Mouse (Mus musculus) C2C12 (cell line): ENCODE data around the gene Efna5. TPM values are rescaled to one million over a fixed set of nuclear protein-coding genes. Genes with fewer than 3 reads are reported as not detected.
A peak's percentile ranks its signal among the peaks of the same experiment; 100 is the strongest.

ENCODE experiments used
- H3K27me3 ChIP-seq: one replicate; pipeline ENCODE4 v1.6.1; 2011; ENCODE audit not compliant: control insufficient read depth, insufficient read depth, insufficient read length
- H3K36me3 ChIP-seq: one replicate; pipeline ENCODE4 v1.6.1; 2011; ENCODE audit not compliant: control insufficient read depth, insufficient read depth
- H3K4me3 ChIP-seq: one replicate; pipeline ENCODE4 v1.5.1; 2011; ENCODE audit warnings: mild to moderate bottlenecking, control low read depth; ENCODE audit not compliant: poor library complexity, insufficient read depth, severe bottlenecking
- H3K79me2 ChIP-seq: one replicate; pipeline ENCODE4 v1.6.1; 2011; ENCODE audit not compliant: control insufficient read depth, insufficient read depth
- H3K79me3 ChIP-seq: one replicate; pipeline ENCODE4 v1.6.1; 2011; ENCODE audit warnings: low read depth, control low read depth
- H3ac ChIP-seq: one replicate; pipeline ENCODE3; 2011; ENCODE audit warnings: low read depth; ENCODE audit not compliant: control insufficient read depth, insufficient read length
- CEBPB ChIP-seq: IDR thresholded peaks from one replicate; pipeline ENCODE4 v1.6.1; 2011; ENCODE audit warnings: low read depth, mild to moderate bottlenecking, control low read depth, moderate library complexity
- CTCF ChIP-seq: IDR thresholded peaks from one replicate; pipeline ENCODE4 v1.5.1; 2011; ENCODE audit not compliant: control insufficient read depth, insufficient read depth, insufficient read length
- FOSL1 ChIP-seq: IDR thresholded peaks from one replicate; pipeline ENCODE4 v1.8.0; 2011; ENCODE audit warnings: mild to moderate bottlenecking, low read length; ENCODE audit not compliant: poor library complexity, insufficient read depth, severe bottlenecking
- MAX ChIP-seq: IDR thresholded peaks from one replicate; pipeline ENCODE4 v1.6.1; 2011; ENCODE audit warnings: mild to moderate bottlenecking, control low read depth
- MYOD1 ChIP-seq: IDR thresholded peaks from one replicate; pipeline ENCODE4 v1.6.1; 2011; ENCODE audit warnings: low read depth; ENCODE audit not compliant: control insufficient read depth, insufficient read length
- MYOG ChIP-seq: IDR thresholded peaks from one replicate; pipeline ENCODE4 v1.6.1; 2011; ENCODE audit not compliant: control insufficient read depth, insufficient read length; ENCODE audit errors: extremely low read depth
- USF1 ChIP-seq: IDR thresholded peaks from one replicate; pipeline ENCODE4 v1.6.1; 2011; ENCODE audit warnings: low read depth, mild to moderate bottlenecking, control low read depth, moderate library complexity
- polyA plus RNA-seq: library from polyadenylated mRNA; unstranded; fragments of >200 nt; fragmentation: generic; extraction: Trizol; gene quantifications from one replicate; pipeline ENCODE4 v1.2.1, GENCODE M21; 2012; ENCODE audit warnings: missing spikeins

The Efna5 gene
- polyA plus RNA-seq, 1 experiment: 8.1 TPM

DNA sequence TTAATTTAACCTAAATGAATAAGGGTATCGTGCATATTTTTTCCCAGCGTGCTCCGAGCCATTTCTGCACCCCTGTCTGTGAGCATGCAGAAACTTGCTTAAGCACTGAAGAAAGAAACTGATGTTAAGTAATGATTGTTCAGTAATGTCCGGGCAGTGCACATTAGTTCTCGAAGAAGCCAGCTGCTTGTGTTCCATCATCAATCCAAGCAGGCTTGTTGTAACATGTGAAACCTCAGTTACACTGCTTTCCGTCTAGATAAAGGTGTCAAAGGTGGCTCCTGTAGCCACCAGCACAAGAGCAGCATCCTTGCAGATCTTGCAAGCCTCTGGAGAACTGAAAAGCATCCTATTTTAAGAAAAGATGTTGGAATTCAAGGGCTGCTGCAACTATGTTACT, 204.3 kb downstream of the Efna5 start:
- TF ChIP-seq MAX: no peak
- TF ChIP-seq CEBPB: no peak
- no peak for TF ChIP-seq CTCF
- no peak for TF ChIP-seq MYOD1
- TF ChIP-seq USF1: no peak
- no peak for TF ChIP-seq FOSL1
- no peak for TF ChIP-seq MYOG
- Histone ChIP-seq H3K79me3 (no peaks in the 10 kb centered on the region), H3K4me3 (no peak overlapping the region), H3K27me3 (no peaks in the 10 kb centered on the region), H3ac (no peak overlapping the region), H3K79me2 (peaks cover 19% of the 10 kb centered on the region), H3K36me3 (no peaks in the 10 kb centered on the region)

DNA sequence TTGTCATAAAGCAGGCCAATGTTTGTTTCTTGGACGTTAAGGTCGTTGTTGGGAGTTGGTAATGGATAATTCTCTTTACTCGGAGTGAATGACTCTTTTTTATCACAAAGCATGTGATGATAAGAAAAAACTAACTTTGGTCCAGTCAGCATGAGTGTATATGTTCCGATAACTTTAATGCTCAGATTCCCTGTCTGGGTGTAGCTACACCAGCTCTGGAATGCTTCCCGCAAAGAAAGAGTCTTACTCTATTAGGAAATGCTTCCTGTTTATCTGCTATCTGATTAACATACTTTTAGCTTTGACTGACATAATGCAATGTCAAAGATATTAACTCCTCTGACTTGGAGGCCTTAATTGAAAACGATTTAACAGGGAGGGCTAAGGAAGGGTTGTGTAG, 204.7 kb downstream of the Efna5 start:
- no peaks in the 10 kb centered on the region for H3K36me3 ChIP-seq
- no peaks in the 10 kb centered on the region for H3K79me3 ChIP-seq
- H3K27me3 ChIP-seq: no peaks in the 10 kb centered on the region
- no peak overlapping the region for H3ac ChIP-seq
- no peak overlapping the region for H3K4me3 ChIP-seq
- H3K79me2 ChIP-seq: peaks cover 16% of the 10 kb centered on the region
- no peak for TF ChIP-seq CTCF
- no peak for TF ChIP-seq FOSL1
- TF ChIP-seq MAX: no peak
- TF ChIP-seq USF1: no peak
- no peak for TF ChIP-seq MYOD1
- TF ChIP-seq CEBPB: no peak
- no peak for TF ChIP-seq MYOG

DNA sequence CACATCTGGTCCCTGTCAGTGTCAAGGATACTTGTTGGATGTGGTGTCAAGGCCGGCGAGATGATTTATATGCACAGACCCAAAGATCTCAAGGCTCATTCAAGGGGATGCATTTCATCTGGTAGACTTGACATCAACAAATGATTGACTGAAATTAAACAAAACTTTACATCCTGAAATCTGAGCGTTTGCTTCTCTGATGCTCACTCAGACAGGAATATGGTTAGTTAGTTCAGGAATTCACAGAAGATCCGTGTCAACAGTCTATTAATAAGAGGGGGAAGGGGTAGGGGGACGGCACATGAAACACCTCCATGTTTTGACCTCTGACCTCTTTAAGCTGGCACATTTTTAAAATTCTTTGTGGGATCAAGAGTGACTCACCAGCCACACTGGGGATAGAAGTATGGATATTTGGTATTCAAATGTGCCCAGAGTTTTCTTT, 205.3 kb downstream of the Efna5 start:
- H3K27me3 ChIP-seq: no peaks in the 10 kb centered on the region
- TF ChIP-seq MYOD1: no peak
- no peak for TF ChIP-seq CEBPB
- TF ChIP-seq FOSL1: peak; percentile 25
- no peak for TF ChIP-seq CTCF
- TF ChIP-seq MAX: no peak
- no peak for TF ChIP-seq USF1
- TF ChIP-seq MYOG: no peak

DNA sequence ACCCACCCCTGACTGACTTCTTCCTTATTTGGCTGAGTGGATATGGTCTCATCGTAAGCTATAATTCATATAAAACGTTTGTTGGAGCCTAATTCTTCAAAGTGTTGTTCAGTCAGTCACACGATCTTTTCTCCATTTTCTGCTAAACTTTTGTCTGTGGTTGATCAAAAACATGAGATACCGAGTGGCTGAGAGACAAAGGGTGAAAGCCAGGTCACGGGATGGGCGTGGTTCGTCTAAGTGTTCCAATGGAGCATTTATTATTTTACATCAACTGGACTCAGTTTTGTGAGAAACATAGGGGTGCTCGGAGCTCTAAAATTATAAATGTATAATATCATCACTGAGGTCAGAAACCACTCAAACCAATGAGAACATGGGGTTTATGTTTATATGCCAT, 209.0 kb downstream of the Efna5 start:
- Histone ChIP-seq H3K27me3 (no peaks in the 10 kb centered on the region), H3K79me2 (no peaks in the 10 kb centered on the region), H3K4me3 (no peak overlapping the region), H3K36me3 (no peaks in the 10 kb centered on the region), H3K79me3 (no peaks in the 10 kb centered on the region), H3ac (no peak overlapping the region)
- TF ChIP-seq MYOD1: no peak
- no peak for TF ChIP-seq FOSL1
- TF ChIP-seq MAX: no peak
- TF ChIP-seq CEBPB: no peak
- TF ChIP-seq USF1: no peak
- no peak for TF ChIP-seq CTCF

More for the DNA sequence above, 205.3 kb downstream of the Efna5 start:
- peaks cover 11% of the 10 kb centered on the region for H3K79me2 ChIP-seq
- H3ac ChIP-seq: no peak overlapping the region
- no peaks in the 10 kb centered on the region for H3K79me3 ChIP-seq
- no peak overlapping the region for H3K4me3 ChIP-seq
- no peaks in the 10 kb centered on the region for H3K36me3 ChIP-seq

DNA sequence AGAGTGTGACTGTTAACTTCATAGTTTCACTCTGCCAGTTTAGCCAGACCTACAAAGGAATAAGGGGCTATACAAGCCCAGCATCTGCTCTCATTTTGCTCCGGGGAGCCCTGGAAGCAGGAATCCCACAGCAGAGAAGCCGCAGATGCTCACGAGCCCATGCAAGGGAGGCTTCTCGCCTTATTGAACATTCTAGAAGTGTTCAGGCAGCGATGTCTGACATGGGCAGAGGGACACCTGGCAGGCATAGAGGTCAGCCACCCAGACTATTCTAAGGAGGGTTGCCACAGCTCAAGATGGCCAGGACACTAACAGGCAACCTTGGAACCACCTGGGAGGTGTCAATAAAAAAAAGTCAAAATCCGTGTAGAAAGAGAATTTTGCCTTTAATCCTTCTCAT, 214.4 kb downstream of the Efna5 start:
- Histone ChIP-seq H3K27me3 (no peaks in the 10 kb centered on the region), H3K36me3 (no peaks in the 10 kb centered on the region), H3K79me2 (no peaks in the 10 kb centered on the region), H3K4me3 (no peak overlapping the region), H3K79me3 (no peaks in the 10 kb centered on the region), H3ac (no peak overlapping the region)
- TF ChIP-seq USF1: no peak
- TF ChIP-seq MAX: no peak
- TF ChIP-seq MYOD1: no peak
- TF ChIP-seq CEBPB: no peak
- no peak for TF ChIP-seq FOSL1
- no peak for TF ChIP-seq MYOG
- no peak for TF ChIP-seq CTCF

DNA sequence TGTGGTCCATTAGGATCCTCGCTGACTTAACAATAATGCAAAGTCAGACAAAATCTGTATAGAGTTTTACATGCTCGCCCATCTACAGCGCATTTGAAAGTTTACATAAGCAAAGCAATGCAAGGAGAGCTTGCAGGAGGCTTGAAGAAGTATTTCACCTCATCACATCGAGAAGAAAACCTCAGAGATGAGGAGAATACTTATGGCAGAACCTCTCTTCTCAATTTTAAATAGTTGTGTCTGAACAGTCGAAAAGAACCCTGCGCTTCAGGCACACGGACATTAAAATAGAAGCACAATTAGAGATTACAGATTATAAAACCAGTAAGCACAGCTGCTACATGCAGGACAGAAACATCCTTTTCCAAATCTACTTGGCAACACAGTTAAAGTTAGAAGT, 215.3 kb downstream of the Efna5 start:
- Histone ChIP-seq H3ac (no peak overlapping the region), H3K4me3 (no peak overlapping the region), H3K79me2 (no peaks in the 10 kb centered on the region), H3K27me3 (no peaks in the 10 kb centered on the region), H3K79me3 (no peaks in the 10 kb centered on the region), H3K36me3 (no peaks in the 10 kb centered on the region)
- TF ChIP-seq MYOD1 (no peak), USF1 (no peak), MAX (no peak), FOSL1 (no peak), MYOG (no peak), CEBPB (no peak), CTCF (no peak)
